Mouse (Mus musculus) spleen, embryonic (tissue): ENCODE data around the gene Gucy2g.

Source experiments
- CTCF ChIA-PET: fragments of 350-600 bp; sonication (Branson Sonifier 250); formaldehyde crosslinking; loops from one replicate; lab custom pipeline; 2022; lab: Charles Lee

Gucy2g gene

GRCm38 (mm10) chr19:55247991-55248520 is 7.0 kb upstream of the Gucy2g start:
- CTCF ChIA-PET = no interaction called here

- CTCF ChIA-PET = no interaction called here
Observed at GRCm38 (mm10) chr19:55247563-55247962, 6.5 kb upstream of the Gucy2g start.

- CTCF ChIA-PET = interaction anchor here (0.7 kb wide), 1 partner anchor 77 kb away, joined by 5 read pairs; no protein-coding TSS in a partner anchor
Observed at GRCm38 (mm10) chr19:55244791-55245231, 3.8 kb upstream of the Gucy2g start.

DNA sequence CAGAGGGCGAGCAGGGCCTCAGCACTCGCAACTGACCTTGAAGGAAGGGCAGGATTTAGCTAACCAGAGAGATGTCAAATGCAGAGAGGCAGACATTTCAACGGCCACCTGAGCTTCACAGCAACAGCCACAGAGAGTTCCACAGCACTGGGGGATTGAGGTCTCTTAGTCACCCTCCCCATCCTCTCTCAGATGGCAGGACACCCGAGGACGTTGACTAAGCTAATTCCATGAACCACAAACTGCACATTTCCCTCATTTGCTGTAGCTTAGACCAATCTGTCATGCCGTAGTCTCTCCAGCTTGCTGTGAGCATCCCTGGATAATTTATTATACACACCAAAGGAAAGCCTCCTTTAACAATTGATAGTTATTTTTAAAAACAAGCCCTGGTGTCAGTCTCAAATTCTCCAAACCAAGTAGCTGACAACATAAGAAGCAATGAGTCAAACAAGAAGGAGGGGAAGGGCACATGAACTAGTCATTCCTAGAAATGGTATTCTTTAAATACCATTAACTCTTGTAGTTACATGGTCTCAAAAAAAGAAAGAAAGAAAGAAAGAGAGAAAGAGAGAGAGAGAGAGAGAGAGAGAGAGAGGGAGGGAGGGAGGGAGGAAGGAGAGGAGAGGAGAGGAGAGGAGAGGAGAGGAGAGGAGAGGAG is 1.1 kb downstream of the Gucy2g start:
- CTCF ChIA-PET = no interaction called here

DNA sequence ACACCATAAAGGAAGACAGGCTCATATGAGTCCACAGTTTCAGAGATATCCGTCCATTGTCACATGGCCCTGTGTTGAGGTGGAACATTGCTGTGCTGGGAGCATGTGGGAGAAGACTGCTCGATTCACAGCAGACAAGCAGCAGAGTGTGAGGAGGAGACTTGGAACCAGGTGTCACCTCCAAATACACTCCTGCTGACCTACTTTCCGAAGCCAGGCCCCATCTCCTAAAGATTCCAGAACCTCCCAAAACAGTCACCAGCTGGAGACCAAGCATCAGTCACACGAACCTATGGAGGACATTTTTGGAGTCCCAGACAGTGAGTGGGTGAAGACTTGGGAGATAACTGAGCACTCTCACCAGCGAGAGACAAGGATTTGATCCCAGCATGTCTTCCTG is 4.5 kb downstream of the Gucy2g start:
- CTCF ChIA-PET = no interaction called here

DNA sequence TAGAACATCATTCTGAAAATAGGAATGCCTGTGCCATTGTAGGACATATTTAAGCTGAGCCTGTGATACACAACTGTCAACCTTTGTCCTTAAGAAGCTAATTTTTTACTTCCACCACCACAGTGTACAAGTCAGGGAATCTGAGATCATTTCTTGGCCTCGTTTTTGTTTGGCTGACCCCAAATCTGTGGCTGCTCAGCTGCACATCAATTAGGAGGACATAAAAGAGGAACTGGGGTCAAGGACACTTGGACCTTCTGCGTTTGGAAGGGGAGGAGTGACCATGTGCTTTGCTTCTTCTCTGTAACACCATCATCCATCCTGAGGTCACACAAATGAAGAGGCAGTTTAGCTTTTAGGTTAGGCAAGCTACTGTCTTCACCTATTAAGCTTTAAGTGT is 5.0 kb downstream of the Gucy2g start:
- CTCF ChIA-PET = no interaction called here

DNA sequence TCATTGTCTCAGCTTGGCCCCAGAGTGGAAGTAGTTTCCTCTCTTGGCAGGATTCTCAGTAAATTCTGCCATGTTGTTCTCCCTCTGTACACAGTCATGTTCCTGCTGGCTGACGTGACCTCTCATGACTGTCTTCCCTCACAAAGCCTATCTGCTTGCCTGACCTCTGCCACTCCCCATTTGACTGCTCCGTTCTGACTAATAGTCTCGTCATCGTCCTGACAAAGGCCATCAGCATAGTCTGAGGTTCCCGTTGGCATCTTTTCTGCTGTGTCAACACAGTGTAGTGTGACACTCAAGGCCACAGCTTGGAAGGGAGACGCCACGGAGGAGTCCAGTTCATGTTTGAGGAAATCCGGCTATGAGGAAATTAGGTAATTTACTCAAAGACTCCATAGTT is 8.9 kb downstream of the Gucy2g start:
- CTCF ChIA-PET = no interaction called here

DNA sequence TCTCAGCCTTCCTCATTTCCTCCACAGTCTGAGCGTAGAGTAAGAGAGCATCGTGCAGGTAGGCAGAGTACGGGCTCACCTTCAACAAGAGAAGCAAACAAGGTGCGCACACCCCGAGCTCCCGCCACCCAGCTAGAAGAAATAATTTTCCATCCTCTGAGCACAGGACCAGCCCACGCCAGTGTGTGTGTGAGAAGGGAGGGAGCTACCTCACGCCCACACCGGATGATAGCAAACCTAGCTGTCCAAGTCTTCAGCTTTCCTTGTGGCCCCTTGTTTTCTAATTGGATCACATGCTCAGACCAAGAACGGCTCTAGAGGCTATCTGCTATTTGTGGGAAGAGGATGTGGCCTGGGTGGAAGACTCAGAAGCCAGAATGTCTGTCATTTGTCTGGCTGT is 10.0 kb downstream of the Gucy2g start:
- CTCF ChIA-PET = no interaction called here

- CTCF ChIA-PET = interaction anchor here (0.6 to 0.7 kb wide), 2 partner anchors 40 to 256 kb away, joined by 5 to 13 read pairs; no protein-coding TSS in a partner anchor
Observed at GRCm38 (mm10) chr19:55227135-55227534, 13.9 kb downstream of the Gucy2g start.

GRCm38 (mm10) chr19:55226621-55227020 is 14.4 kb downstream of the Gucy2g start:
- CTCF ChIA-PET = interaction anchor here (0.6 to 0.7 kb wide), 2 partner anchors 41 to 256 kb away, joined by 5 to 13 read pairs; no protein-coding TSS in a partner anchor

DNA sequence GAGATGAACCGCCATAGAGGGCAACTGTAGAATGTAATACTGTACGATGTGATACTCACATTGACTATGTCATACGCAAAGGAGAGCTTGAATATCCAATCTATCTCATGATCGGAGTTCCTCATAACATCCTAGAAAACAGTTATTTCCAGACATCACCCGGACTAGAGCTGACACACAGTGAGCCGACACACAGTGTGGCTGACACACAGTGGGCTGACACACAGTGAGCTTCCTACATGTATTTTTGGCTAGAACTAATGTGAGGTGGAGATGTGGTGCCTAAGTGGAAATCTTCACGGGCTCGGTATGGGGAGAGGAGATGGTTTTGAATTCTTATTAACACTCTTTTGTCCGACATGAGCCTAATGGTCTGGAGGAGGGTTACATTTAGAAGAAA is 18.8 kb downstream of the Gucy2g start:
- CTCF ChIA-PET = no interaction called here

GRCm38 (mm10) chr19:55221208-55221607 is 19.8 kb downstream of the Gucy2g start:
- CTCF ChIA-PET = interaction anchor here (0.6 kb wide), 1 partner anchor 21 kb away, joined by 3 read pairs; no protein-coding TSS in a partner anchor

DNA sequence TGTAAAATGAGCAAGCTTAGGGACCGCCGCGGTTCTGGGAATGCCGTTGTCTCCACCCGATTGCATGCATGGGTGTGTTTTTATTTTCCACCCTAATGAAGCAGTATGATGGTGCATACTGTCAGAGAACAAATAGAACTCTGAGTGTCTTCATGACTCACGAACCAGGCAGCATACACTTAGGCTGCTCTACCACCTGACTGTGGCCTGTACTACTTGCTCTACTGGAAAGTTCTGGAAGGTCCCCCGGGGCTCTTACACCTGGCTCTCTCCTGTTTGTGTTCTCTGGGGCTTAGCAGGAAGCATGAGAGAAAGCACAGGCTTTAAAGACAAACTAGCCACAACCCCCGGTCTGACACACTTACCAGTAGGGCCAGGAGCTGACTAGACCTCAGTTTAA is 21.7 kb downstream of the Gucy2g start:
- CTCF ChIA-PET = interaction anchor here (0.8 to 1.2 kb wide), 2 partner anchors 12 to 85 kb away, joined by 3 read pairs; no protein-coding TSS in a partner anchor

DNA sequence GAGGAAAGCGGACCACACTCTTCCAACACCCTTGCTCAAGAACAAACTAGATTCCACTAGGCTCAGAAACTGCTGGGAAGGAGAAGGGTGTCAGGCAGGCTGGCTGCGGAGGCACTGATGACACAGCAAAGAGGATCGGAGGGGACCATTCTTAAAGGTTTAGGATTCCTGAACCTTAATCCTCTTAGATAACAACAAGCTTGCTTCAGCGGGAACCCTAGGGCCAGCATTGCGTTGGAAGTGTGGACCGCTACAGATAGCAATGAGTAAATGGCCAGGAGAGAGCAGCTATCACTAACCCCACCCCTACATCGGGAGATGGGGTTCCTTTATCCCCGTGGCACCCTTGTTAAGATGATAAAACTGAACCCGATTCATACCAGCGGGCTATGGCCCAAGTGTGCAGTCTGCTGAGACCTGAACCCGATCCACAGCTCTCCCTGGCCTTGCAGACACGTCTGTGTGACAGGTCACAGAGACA is 22.3 kb downstream of the Gucy2g start:
- CTCF ChIA-PET = interaction anchor here (0.8 to 1.2 kb wide), 2 partner anchors 12 to 86 kb away, joined by 3 read pairs; no protein-coding TSS in a partner anchor

- CTCF ChIA-PET = interaction anchor here (1.2 kb wide), 1 partner anchor 86 kb away, joined by 3 read pairs; no protein-coding TSS in a partner anchor
Observed at GRCm38 (mm10) chr19:55218192-55218739, 22.8 kb downstream of the Gucy2g start.

GRCm38 (mm10) chr19:55217365-55217764 is 23.7 kb downstream of the Gucy2g start:
- CTCF ChIA-PET = interaction anchor here (1.4 kb wide), 1 partner anchor 87 kb away, joined by 3 read pairs; no protein-coding TSS in a partner anchor

- CTCF ChIA-PET = interaction anchor here (1.4 kb wide), 1 partner anchor 88 kb away, joined by 3 read pairs; no protein-coding TSS in a partner anchor
Observed at GRCm38 (mm10) chr19:55216876-55217275, 24.2 kb downstream of the Gucy2g start.

DNA sequence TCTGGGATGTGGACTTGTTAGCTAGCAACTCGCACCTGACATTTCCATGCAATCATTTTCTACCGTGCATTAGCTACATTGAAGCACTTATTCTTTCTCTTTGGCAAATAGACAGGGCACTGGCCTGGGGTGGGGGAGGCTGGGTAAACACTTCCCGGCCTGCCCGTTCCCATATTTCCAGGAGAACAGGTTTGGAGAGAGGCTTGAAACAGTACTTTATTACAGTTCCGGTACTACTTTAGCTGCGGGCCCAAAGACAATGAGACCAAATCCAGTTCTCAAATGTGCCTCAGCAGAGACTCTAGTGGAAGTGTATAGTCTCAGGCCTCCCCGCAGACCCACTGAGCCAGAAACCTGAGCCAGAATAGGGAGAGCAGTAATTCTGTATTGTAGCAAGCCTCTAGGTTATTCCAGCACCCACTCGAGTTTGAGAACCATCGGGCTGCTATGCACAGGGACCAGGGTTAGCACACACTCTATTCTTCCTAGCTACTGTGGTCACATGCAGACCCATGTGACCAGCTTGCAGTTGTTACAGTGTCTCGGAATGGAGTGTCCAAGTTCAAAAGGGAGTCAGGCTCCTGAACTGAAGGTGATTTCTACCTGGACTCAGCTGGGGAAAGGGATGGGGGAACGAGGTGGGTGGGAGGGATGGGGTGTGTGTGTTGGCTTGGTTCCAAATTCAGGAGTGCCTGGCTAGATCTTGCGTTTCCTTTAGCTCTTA is 27.3 kb downstream of the Gucy2g start:
- CTCF ChIA-PET = interaction anchor here (0.6 kb wide), 1 partner anchor 98 kb away, joined by 3 read pairs; no protein-coding TSS in a partner anchor

- CTCF ChIA-PET = no interaction called here
Observed at GRCm38 (mm10) chr19:55211698-55212097, 29.3 kb downstream of the Gucy2g start.

DNA sequence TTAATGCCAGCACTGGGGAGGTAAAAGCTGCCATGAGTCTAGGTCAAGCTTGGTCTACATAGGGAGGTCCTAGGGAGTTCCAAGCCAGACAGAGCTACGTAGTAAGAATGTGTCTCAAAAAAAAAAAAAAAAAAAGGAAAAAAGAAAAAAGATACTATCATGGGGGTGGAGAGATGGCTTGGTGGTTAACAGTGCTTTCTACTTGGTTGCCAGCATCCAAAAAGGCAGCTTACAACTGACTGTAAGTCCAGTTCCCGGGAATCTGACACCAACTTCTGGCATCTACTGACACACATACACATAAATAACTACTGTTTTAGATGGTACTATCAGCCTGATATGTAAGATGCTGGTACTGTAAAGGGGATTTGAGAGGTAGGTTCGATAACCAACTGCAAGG is 32.0 kb downstream of the Gucy2g start:
- CTCF ChIA-PET = no interaction called here

DNA sequence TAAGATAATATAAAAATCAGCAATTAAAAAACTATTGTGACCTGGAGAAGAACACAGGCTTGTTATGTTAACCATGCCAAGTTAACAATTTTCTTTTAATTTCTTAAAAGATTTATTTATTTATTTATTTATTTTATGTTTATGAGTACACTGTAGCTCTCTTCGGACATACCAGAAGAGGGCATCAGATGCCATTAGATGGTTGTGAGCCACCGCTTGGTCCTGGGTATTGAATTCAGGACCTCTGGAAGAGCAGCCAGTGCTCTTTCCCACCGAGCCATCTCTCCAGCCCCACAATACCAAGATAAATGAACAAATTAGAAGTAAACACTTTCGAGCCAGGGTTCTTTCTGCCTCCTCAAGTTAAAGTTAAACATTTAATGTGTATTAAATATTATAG is 32.4 kb downstream of the Gucy2g start:
- CTCF ChIA-PET = no interaction called here
